Mouse (Mus musculus) hindbrain, embryonic 12.5 days (tissue): ENCODE measurements around the gene Chad. TPM values are rescaled to one million over a fixed set of nuclear protein-coding genes. Genes with fewer than 3 reads are reported as not detected.

Experiments
- ATAC-seq: fragments of 200-750 bp; cut with Nextera tagmentation; 2 replicates; pipeline ENCODE4 v1.8.0; 2017; ENCODE audit warnings: moderate TSS enrichment; ENCODE audit not compliant: low FRiP score
- H3K27ac ChIP-seq: fragments of 300-500 bp; sonication (generic); 2 replicates; pipeline ENCODE4 v1.5.1; 2016; ENCODE audit warnings: mild to moderate bottlenecking
- H3K27me3 ChIP-seq: fragments of 300-500 bp; sonication (generic); 2 replicates; pipeline ENCODE4 v1.6.1; 2016; ENCODE audit warnings: mild to moderate bottlenecking
- H3K36me3 ChIP-seq: fragments of 300-500 bp; sonication (generic); 2 replicates; pipeline ENCODE4 v1.6.1; 2016; ENCODE audit warnings: mild to moderate bottlenecking
- H3K4me1 ChIP-seq: fragments of 300-500 bp; sonication (generic); 2 replicates; pipeline ENCODE4 v1.6.1; 2016
- H3K4me2 ChIP-seq: fragments of 300-500 bp; sonication (generic); replicated peaks from 2 replicates; pipeline ENCODE4 v1.6.1; 2016; ENCODE audit warnings: mild to moderate bottlenecking
- H3K4me3 ChIP-seq: fragments of 300-500 bp; sonication (generic); 2 replicates; pipeline ENCODE4 v1.5.1; 2016; ENCODE audit warnings: mild to moderate bottlenecking
- H3K9ac ChIP-seq: fragments of 300-500 bp; sonication (generic); 2 replicates; pipeline ENCODE4 v1.6.1; 2016; ENCODE audit warnings: mild to moderate bottlenecking, moderate library complexity
- H3K9me3 ChIP-seq: fragments of 300-500 bp; sonication (generic); replicated peaks from 2 replicates; pipeline ENCODE4 v1.6.1; 2016; ENCODE audit warnings: mild to moderate bottlenecking
- WGBS: fragments of 180-500 bp; shearing (Covaris S2); methylation state at CpG from one replicate; pipeline ENCODE4 v1.1.7; 2016; 5-methylcytosine and 5-hydroxymethylcytosine counted together
- polyA plus RNA-seq: library from polyadenylated mRNA; unstranded; fragments of >200 nt; fragmentation: Nextera tagmentation; extraction: Ambion mirVana; gene quantifications from 2 replicates; pipeline ENCODE4 v1.2.1, GENCODE M21; 2016

The Chad gene
- polyA plus RNA-seq, 1 experiment from 2014 or later = 0.98 TPM

- no peaks in the 10 kb centered on the region for H3K36me3 ChIP-seq
- 88% methylated on average over 1 of the region's 1 CpGs for WGBS
- peaks cover 3% of the 10 kb centered on the region; the same call in 1 of the 2 replicates for H3K27me3 ChIP-seq
- no peak overlapping the region for H3K4me3 ChIP-seq
- no peak overlapping the region for H3K9ac ChIP-seq
- ATAC-seq = no peak
- H3K4me2 ChIP-seq = no peak overlapping the region
- 0 out of 2 replicates have a peak, but pooled peaks cover 8% of the 10 kb centered on the region for H3K4me1 ChIP-seq
- no peak overlapping the region for H3K27ac ChIP-seq
- H3K9me3 ChIP-seq = no peaks in the 10 kb centered on the region
Measured at GRCm38 (mm10) chr11:94571850-94572249, 7.0 kb downstream of the Chad start.

GRCm38 (mm10) chr11:94574560-94574959 is 9.7 kb downstream of the Chad start:
- 36% methylated on average over 4 of the region's 7 CpGs for WGBS

GRCm38 (mm10) chr11:94575036-94575435 is 10.2 kb downstream of the Chad start:
- whole genome bisulfite sequencing = 76% methylated on average over 2 of the region's 2 CpGs
- no peak overlapping the region for H3K9ac ChIP-seq

More at GRCm38 (mm10) chr11:94574560-94574959, 9.7 kb downstream of the Chad start:
- Histone ChIP-seq H3K4me1 (0 out of 2 replicates have a peak, but pooled peaks cover 8% of the 10 kb centered on the region), H3K4me3 (no peak overlapping the region), H3K4me2 (no peak overlapping the region), H3K27me3 (peaks cover 3% of the 10 kb centered on the region; the same call in 1 of the 2 replicates), H3K27ac (no peak overlapping the region), H3K36me3 (no peaks in the 10 kb centered on the region), H3K9me3 (no peaks in the 10 kb centered on the region), H3K9ac (no peak overlapping the region)
- ATAC-seq = no peak

GRCm38 (mm10) chr11:94576361-94576760 is 11.5 kb downstream of the Chad start:
- ATAC-seq = no peak
- no peak overlapping the region for H3K4me3 ChIP-seq
- no peak overlapping the region for H3K27ac ChIP-seq
- peaks cover 3% of the 10 kb centered on the region; the same call in 1 of the 2 replicates for H3K27me3 ChIP-seq
- no peaks in the 10 kb centered on the region for H3K4me1 ChIP-seq
- WGBS = 88% methylated on average over 9 of the region's 9 CpGs
- H3K4me2 ChIP-seq = no peak overlapping the region
- no peaks in the 10 kb centered on the region for H3K36me3 ChIP-seq
- H3K9me3 ChIP-seq = no peaks in the 10 kb centered on the region
- H3K9ac ChIP-seq = no peak overlapping the region

More at GRCm38 (mm10) chr11:94575036-94575435, 10.2 kb downstream of the Chad start:
- no peak for ATAC-seq
- no peaks in the 10 kb centered on the region for H3K36me3 ChIP-seq
- H3K27me3 ChIP-seq = peaks cover 3% of the 10 kb centered on the region; the same call in 1 of the 2 replicates
- H3K4me3 ChIP-seq = no peak overlapping the region
- no peak overlapping the region for H3K4me2 ChIP-seq
- 0 out of 2 replicates have a peak, but pooled peaks cover 7% of the 10 kb centered on the region for H3K4me1 ChIP-seq
- H3K27ac ChIP-seq = no peak overlapping the region
- H3K9me3 ChIP-seq = no peaks in the 10 kb centered on the region

GRCm38 (mm10) chr11:94580111-94580740 is 15.4 kb downstream of the Chad start:
- Histone ChIP-seq H3K36me3 (no peaks in the 10 kb centered on the region; the same call in 1 of the 2 replicates), H3K27me3 (no peaks in the 10 kb centered on the region), H3K4me2 (no peak overlapping the region), H3K4me1 (no peaks in the 10 kb centered on the region), H3K4me3 (no peak overlapping the region), H3K9me3 (no peaks in the 10 kb centered on the region), H3K9ac (no peak overlapping the region), H3K27ac (no peak overlapping the region)
- no peak for ATAC-seq
- 95% methylated on average over 5 of the region's 5 CpGs for WGBS

GRCm38 (mm10) chr11:94585091-94585490 is 20.2 kb downstream of the Chad start:
- Histone ChIP-seq H3K4me3 (no peak overlapping the region), H3K4me1 (no peaks in the 10 kb centered on the region), H3K27ac (no peak overlapping the region), H3K36me3 (no peaks in the 10 kb centered on the region; the same call in 1 of the 2 replicates), H3K9me3 (no peaks in the 10 kb centered on the region), H3K4me2 (no peak overlapping the region), H3K27me3 (no peaks in the 10 kb centered on the region), H3K9ac (no peak overlapping the region)
- 91% methylated on average over 9 of the region's 9 CpGs for WGBS
- ATAC-seq = no peak

- no peak for ATAC-seq
- no peak overlapping the region for H3K27ac ChIP-seq
Measured at GRCm38 (mm10) chr11:94587511-94587910, 22.7 kb downstream of the Chad start.

GRCm38 (mm10) chr11:94596311-94596852 is 31.5 kb downstream of the Chad start:
- H3K27ac ChIP-seq = no peak overlapping the region
- no peaks in the 10 kb centered on the region for H3K9me3 ChIP-seq
- peaks cover 4% of the 10 kb centered on the region for H3K27me3 ChIP-seq
- H3K36me3 ChIP-seq = no peaks in the 10 kb centered on the region
- no peak overlapping the region for H3K9ac ChIP-seq
- no peak for ATAC-seq
- 76% methylated on average over 7 of the region's 7 CpGs for WGBS
- no peak overlapping the region for H3K4me3 ChIP-seq
- peaks cover 8% of the 10 kb centered on the region; the same call in 1 of the 2 replicates for H3K4me1 ChIP-seq
- H3K4me2 ChIP-seq = no peak overlapping the region

More at GRCm38 (mm10) chr11:94587511-94587910, 22.7 kb downstream of the Chad start:
- no peaks in the 10 kb centered on the region; the same call in 1 of the 2 replicates for H3K36me3 ChIP-seq
- H3K4me1 ChIP-seq = no peaks in the 10 kb centered on the region
- no peak overlapping the region for H3K9ac ChIP-seq
- no peaks in the 10 kb centered on the region for H3K27me3 ChIP-seq
- 68% methylated on average over 6 of the region's 6 CpGs for WGBS
- H3K4me2 ChIP-seq = no peak overlapping the region
- H3K4me3 ChIP-seq = no peak overlapping the region
- no peaks in the 10 kb centered on the region for H3K9me3 ChIP-seq

- Histone ChIP-seq H3K36me3 (no peaks in the 10 kb centered on the region), H3K4me1 (peaks cover 18% of the 10 kb centered on the region), H3K9me3 (no peaks in the 10 kb centered on the region), H3K9ac (no peak overlapping the region), H3K4me3 (no peak overlapping the region), H3K4me2 (no peak overlapping the region), H3K27ac (no peak overlapping the region), H3K27me3 (peaks cover 4% of the 10 kb centered on the region)
- 89% methylated on average over 4 of the region's 4 CpGs for WGBS
- no peak for ATAC-seq
Measured at GRCm38 (mm10) chr11:94597319-94597718, 32.5 kb downstream of the Chad start.

- Histone ChIP-seq H3K27ac (no peak overlapping the region), H3K9ac (no peak overlapping the region), H3K9me3 (no peaks in the 10 kb centered on the region), H3K4me2 (no peak overlapping the region), H3K36me3 (no peaks in the 10 kb centered on the region), H3K27me3 (peaks cover 4% of the 10 kb centered on the region), H3K4me1 (peaks cover 20% of the 10 kb centered on the region), H3K4me3 (no peak overlapping the region)
- ATAC-seq = no peak
- 74% methylated on average over 6 of the region's 6 CpGs for WGBS
Measured at GRCm38 (mm10) chr11:94598437-94599120, 33.7 kb downstream of the Chad start.

GRCm38 (mm10) chr11:94600447-94600846 is 35.6 kb downstream of the Chad start:
- Histone ChIP-seq H3K27ac (no peak overlapping the region), H3K4me2 (peak overlapping the region; percentile 79; the same call in 1 of the 2 replicates), H3K9ac (no peak overlapping the region), H3K36me3 (no peaks in the 10 kb centered on the region), H3K4me3 (no peak overlapping the region), H3K4me1 (peaks cover 20% of the 10 kb centered on the region), H3K9me3 (no peaks in the 10 kb centered on the region), H3K27me3 (peaks cover 4% of the 10 kb centered on the region)
- 89% methylated on average over 7 of the region's 7 CpGs for WGBS
- no peak for ATAC-seq
